ENCODE assay signal across 16 mouse cellular contexts in genomic region chr16:95432540-95432971, GRCm38 (mm10).
DNase-seq lines count a peak whose midpoint lies in the region; ATAC-seq and TF ChIP-seq lines count a peak whose summit lies in the region.
"Had no signal": no experiment of that assay in that cellular context is flagged by ENCODE, and none has a peak within 500 bp of the region (broad histone marks: within the 10 kb centered on the region; RNA-seq: fewer than 3 reads in every experiment).

No protein-coding gene starts in this region.

- intact Hi-C loops in gastrocnemius, postnatal 14 days (cut with DNase I; ENCODE audit: low total_unique reads): no loop called here
- intact Hi-C loops in gastrocnemius, postnatal 36 days (cut with DNase I): no loop called here

- WGBS in bone marrow, adult 2 months: 31% methylated on average over 2 of the region's 2 CpGs
- WGBS in heart, embryonic 13.5 days: 35% methylated on average over 2 of the region's 2 CpGs
- WGBS in macrophage (ENCODE audit: missing documents): 50% methylated on average over 2 of the region's 2 CpGs

- H3K36me3 ChIP-seq in heart, embryonic 13.5 days: no peaks in the 10 kb centered on the region
- no peaks in the 10 kb centered on the region for H3K36me3 ChIP-seq in macrophage (ENCODE audit: inconsistent target)
- H3K36me3 ChIP-seq: hindbrain, embryonic 12.5 days; liver, embryonic 15.5 days; neural tube, embryonic 12.5 days had no signal

- peak overlapping the region; percentile 40; the same call in 1 of the 2 replicates for H3K27ac ChIP-seq in bone marrow, adult 2 months (ENCODE audit: control insufficient read depth, insufficient read depth, low read depth, low read length, poor library complexity)
- H3K27ac ChIP-seq in heart, embryonic 13.5 days (replicated peaks): peak overlapping the region; percentile 46
- peak overlapping the region; percentile 28; the same call in 1 of the 2 replicates for H3K27ac ChIP-seq in macrophage
- H3K27ac ChIP-seq in layer of hippocampus, adult 2 months: no peak overlapping the region
- H3K27ac ChIP-seq: hindbrain, embryonic 12.5 days; liver, embryonic 15.5 days; neural tube, embryonic 12.5 days had no signal

- TF ChIP-seq CTCF in bone marrow, adult 2 months (IDR thresholded peaks at IDR 0.05; ENCODE audit: control insufficient read depth, insufficient read depth, low read length): no peak; the same call in 1 of the 2 replicates
- no peak for TF ChIP-seq CTCF in layer of hippocampus, adult 2 months (conservative IDR thresholded peaks at IDR 0.05)

- H3K4me2 ChIP-seq in heart, embryonic 13.5 days: no peak overlapping the region
- H3K4me2 ChIP-seq: hindbrain, embryonic 12.5 days; liver, embryonic 15.5 days; neural tube, embryonic 12.5 days had no signal

- no peaks in the 10 kb centered on the region for H3K79me2 ChIP-seq in macrophage (ENCODE audit: inconsistent target)

- H3K27me3 ChIP-seq in heart, embryonic 13.5 days (replicated peaks): no peaks in the 10 kb centered on the region
- H3K27me3 ChIP-seq: hindbrain, embryonic 12.5 days; neural tube, embryonic 12.5 days had no signal

- no peak overlapping the region for H3K4me3 ChIP-seq in bone marrow, adult 2 months (replicated peaks; ENCODE audit: control insufficient read depth, low read depth, low read length)
- H3K4me3 ChIP-seq in heart, embryonic 13.5 days: no peak overlapping the region
- H3K4me3 ChIP-seq in macrophage (ENCODE audit: inconsistent target): no peak overlapping the region
- H3K4me3 ChIP-seq in layer of hippocampus, adult 2 months: no peak overlapping the region
- H3K4me3 ChIP-seq: hindbrain, embryonic 12.5 days; liver, embryonic 15.5 days; neural tube, embryonic 12.5 days had no signal

- no peaks in the 10 kb centered on the region for H3K9me3 ChIP-seq in heart, embryonic 13.5 days
- H3K9me3 ChIP-seq: hindbrain, embryonic 12.5 days; liver, embryonic 15.5 days; neural tube, embryonic 12.5 days had no signal

- DNase-seq in gastrocnemius, postnatal 14 days: peak; percentile 18
- DNase-seq in gastrocnemius, postnatal 36 days: no peak
- no peak for DNase-seq in cerebellum, adult 18-20 months
- no peak for DNase-seq in frontal cortex, postnatal 10 days (ENCODE audit: low spot score in 2 of 2)
- DNase-seq in layer of hippocampus, adult 2 months (ENCODE audit: low spot score in 2 of 2): no peak
- DNase-seq: adrenal gland, adult 8-10 months; cerebellum, postnatal 14 days; kidney, adult 11 months; kidney, postnatal 4 days had no signal

- no peak for TF ChIP-seq POLR2A in bone marrow, adult 2 months (IDR thresholded peaks at IDR 0.05; ENCODE audit: borderline replicate concordance, control insufficient read depth, low read depth, low read length)

- no peak for ATAC-seq in heart, embryonic 13.5 days (ENCODE audit: extremely low read depth, insufficient number of reproducible peaks, low FRiP score, low TSS enrichment)
- ATAC-seq: midbrain, embryonic 16.5 days had no signal

- H3K4me1 ChIP-seq in bone marrow, adult 2 months (ENCODE audit: control insufficient read depth, insufficient read depth, low read length): peaks cover 14% of the 10 kb centered on the region
- H3K4me1 ChIP-seq in heart, embryonic 13.5 days: peaks cover 27% of the 10 kb centered on the region
- H3K4me1 ChIP-seq: neural tube, embryonic 12.5 days had no signal

- no peak overlapping the region for H3K9ac ChIP-seq in heart, embryonic 13.5 days
- H3K9ac ChIP-seq: hindbrain, embryonic 12.5 days; liver, embryonic 15.5 days; neural tube, embryonic 12.5 days had no signal
